17 mouse cellular contexts compared by ENCODE assay signal in the genomic region with DNA sequence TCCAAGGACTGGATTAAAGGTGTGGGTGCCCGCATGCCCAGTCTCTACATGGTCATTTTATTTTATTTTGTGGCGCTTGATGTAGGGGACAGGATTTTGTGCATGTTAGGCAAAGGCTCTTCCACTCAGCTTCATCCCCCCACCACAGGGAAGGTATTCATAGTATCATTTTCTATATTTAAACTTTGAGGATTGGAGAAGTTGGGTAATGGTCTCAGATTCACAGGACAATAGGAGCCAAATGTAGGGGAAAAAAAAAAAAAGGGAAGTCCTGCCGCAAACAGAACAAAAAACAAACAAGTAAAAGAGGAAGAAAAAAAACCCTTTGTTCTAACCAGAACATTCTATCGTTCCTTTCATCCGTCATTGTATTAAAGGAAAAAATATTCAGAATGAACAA.
"Had no signal": no experiment of that assay in that cellular context is flagged by ENCODE, and none has a peak within 500 bp of the region (broad histone marks: within the 10 kb centered on the region; RNA-seq: fewer than 3 reads in every experiment).

No protein-coding gene starts in this region.

- H3K4me3 ChIP-seq: lung, embryonic 15.5 days; midbrain, embryonic 10.5 days; midbrain, embryonic 12.5 days; myocyte; neural tube, embryonic 12.5 days; stomach, embryonic 15.5 days had no signal

- H3K4me1 ChIP-seq: neural tube, embryonic 12.5 days; stomach, embryonic 15.5 days had no signal

- DNase-seq: liver, postnatal 0 days; lung, adult 2 months; lung, postnatal 4 days; midbrain, embryonic 14.5 days; right cerebral cortex, postnatal 14 days; thymus, adult 2 months; thymus, postnatal 25 days; thymus, postnatal 4 days had no signal

- ATAC-seq: liver, postnatal 0 days; lung, postnatal 0 days; midbrain, embryonic 16.5 days had no signal

- H3K27ac ChIP-seq: lung, embryonic 15.5 days; midbrain, embryonic 10.5 days; midbrain, embryonic 12.5 days; neural tube, embryonic 12.5 days; stomach, embryonic 15.5 days; stomach, postnatal 0 days had no signal
